Mouse (Mus musculus) limb, embryonic 15.5 days (tissue): ENCODE measurements around the gene Cpeb2. TPM values are rescaled to one million over a fixed set of nuclear protein-coding genes. Genes with fewer than 3 reads are reported as not detected.

ENCODE experiments used
- ATAC-seq: fragments of 200-750 bp; cut with Nextera tagmentation; 2 replicates; pipeline ENCODE4 v1.8.0; 2017; ENCODE audit warnings: low read depth, moderate TSS enrichment; ENCODE audit not compliant: insufficient number of reproducible peaks, low FRiP score, low TSS enrichment
- H3K27ac ChIP-seq: fragments of 300-500 bp; sonication (generic); 2 replicates; pipeline ENCODE4 v1.5.1; 2015; ENCODE audit warnings: moderate library complexity, mild to moderate bottlenecking, inconsistent platforms
- H3K27me3 ChIP-seq: fragments of 300-500 bp; sonication (generic); 2 replicates; pipeline ENCODE4 v1.6.1; 2015; ENCODE audit warnings: inconsistent platforms
- H3K36me3 ChIP-seq: fragments of 300-500 bp; sonication (generic); 2 replicates; pipeline ENCODE4 v1.6.1; 2015; ENCODE audit warnings: inconsistent platforms
- H3K4me1 ChIP-seq: fragments of 300-500 bp; sonication (generic); 2 replicates; pipeline ENCODE4 v1.6.1; 2015; ENCODE audit warnings: inconsistent platforms
- H3K4me2 ChIP-seq: fragments of 300-500 bp; sonication (generic); 2 replicates; pipeline ENCODE4 v1.6.1; 2015; ENCODE audit warnings: mild to moderate bottlenecking, inconsistent platforms
- H3K4me3 ChIP-seq: fragments of 300-500 bp; sonication (generic); 2 replicates; pipeline ENCODE4 v1.5.1; 2015; ENCODE audit warnings: mild to moderate bottlenecking, inconsistent platforms
- H3K9ac ChIP-seq: fragments of 300-500 bp; sonication (generic); 2 replicates; pipeline ENCODE4 v1.6.1; 2015; ENCODE audit warnings: inconsistent platforms
- H3K9me3 ChIP-seq: fragments of 300-500 bp; sonication (generic); 2 replicates; pipeline ENCODE4 v1.6.1; 2016; ENCODE audit warnings: inconsistent platforms
- WGBS: fragments of 180-500 bp; shearing (Covaris S2); methylation state at CpG from one replicate; pipeline ENCODE4 v1.1.7; 2015; 5-methylcytosine and 5-hydroxymethylcytosine counted together
- polyA plus RNA-seq: library from polyadenylated mRNA; unstranded; fragments of >200 nt; fragmentation: Nextera tagmentation; extraction: Ambion mirVana; gene quantifications from 2 replicates; pipeline ENCODE4 v1.2.1, GENCODE M21; 2015

Gene Cpeb2
- polyA plus RNA-seq: 6.0 and 6.3 TPM in 2 replicates

- ATAC-seq: peak; percentile 90
- H3K4me1 ChIP-seq: peaks cover 9% of the 10 kb centered on the region
- H3K4me2 ChIP-seq: peak within 1 kb of the TSS; percentile 97
- WGBS: under 1% methylated on average over 78 of the region's 89 CpGs
- H3K9ac ChIP-seq: peak within 1 kb of the TSS; percentile 77
- H3K9me3 ChIP-seq: no peaks in the 10 kb centered on the region
- no peaks in the 10 kb centered on the region for H3K27me3 ChIP-seq
- H3K4me3 ChIP-seq: peak within 1 kb of the TSS; percentile 89
- H3K27ac ChIP-seq: peak within 1 kb of the TSS; percentile 97
- no peaks in the 10 kb centered on the region for H3K36me3 ChIP-seq
Observed at GRCm38 (mm10) chr5:43232480-43233315, at the start of gene Cpeb2. TSS of gene Cpeb2 (plus strand) at chr5:43233170.

- no peak overlapping the region for H3K9ac ChIP-seq
- H3K4me2 ChIP-seq: no peak overlapping the region
- H3K27me3 ChIP-seq: no peaks in the 10 kb centered on the region
- no peaks in the 10 kb centered on the region for H3K9me3 ChIP-seq
- no peak for ATAC-seq
- no peaks in the 10 kb centered on the region for H3K36me3 ChIP-seq
- no peak overlapping the region for H3K27ac ChIP-seq
- no peak overlapping the region for H3K4me3 ChIP-seq
- no peaks in the 10 kb centered on the region for H3K4me1 ChIP-seq
Observed at GRCm38 (mm10) chr5:43183556-43183955, 49.4 kb upstream of the Cpeb2 start.

- Histone ChIP-seq H3K4me2 (no peak overlapping the region), H3K4me3 (no peak overlapping the region), H3K9me3 (no peaks in the 10 kb centered on the region), H3K27ac (no peak overlapping the region), H3K4me1 (no peaks in the 10 kb centered on the region), H3K36me3 (no peaks in the 10 kb centered on the region), H3K27me3 (no peaks in the 10 kb centered on the region), H3K9ac (no peak overlapping the region)
- 51% methylated on average over 3 of the region's 3 CpGs for WGBS
- no peak for ATAC-seq
Observed at GRCm38 (mm10) chr5:43184834-43185233, 48.1 kb upstream of the Cpeb2 start.

GRCm38 (mm10) chr5:43185478-43185877 lies 47.5 kb upstream of the Cpeb2 start:
- Histone ChIP-seq H3K27ac (no peak overlapping the region), H3K4me2 (no peak overlapping the region), H3K36me3 (no peaks in the 10 kb centered on the region), H3K9me3 (no peaks in the 10 kb centered on the region), H3K27me3 (no peaks in the 10 kb centered on the region), H3K9ac (no peak overlapping the region), H3K4me3 (no peak overlapping the region), H3K4me1 (no peaks in the 10 kb centered on the region)
- no peak for ATAC-seq
- WGBS: 81% methylated on average over 3 of the region's 3 CpGs

- no peaks in the 10 kb centered on the region for H3K4me1 ChIP-seq
- no peak overlapping the region for H3K27ac ChIP-seq
- WGBS: 71% methylated on average over 4 of the region's 4 CpGs
- H3K9ac ChIP-seq: no peak overlapping the region
- H3K4me3 ChIP-seq: no peak overlapping the region
- H3K36me3 ChIP-seq: no peaks in the 10 kb centered on the region
- H3K9me3 ChIP-seq: no peaks in the 10 kb centered on the region
- H3K4me2 ChIP-seq: no peak overlapping the region
- no peaks in the 10 kb centered on the region for H3K27me3 ChIP-seq
- no peak for ATAC-seq
Observed at GRCm38 (mm10) chr5:43200686-43201085, 32.3 kb upstream of the Cpeb2 start.

GRCm38 (mm10) chr5:43206495-43207053 lies 26.4 kb upstream of the Cpeb2 start:
- 77% methylated on average over 6 of the region's 6 CpGs for WGBS
- H3K27me3 ChIP-seq: no peaks in the 10 kb centered on the region
- H3K27ac ChIP-seq: no peak overlapping the region
- H3K4me1 ChIP-seq: no peaks in the 10 kb centered on the region
- no peak for ATAC-seq
- H3K9me3 ChIP-seq: no peaks in the 10 kb centered on the region
- no peaks in the 10 kb centered on the region for H3K36me3 ChIP-seq
- H3K4me2 ChIP-seq: no peak overlapping the region
- H3K9ac ChIP-seq: no peak overlapping the region
- no peak overlapping the region for H3K4me3 ChIP-seq

GRCm38 (mm10) chr5:43217468-43217867 lies 15.5 kb upstream of the Cpeb2 start:
- no peak overlapping the region for H3K27ac ChIP-seq
- no peaks in the 10 kb centered on the region for H3K36me3 ChIP-seq
- H3K9me3 ChIP-seq: no peaks in the 10 kb centered on the region
- no peak overlapping the region for H3K4me2 ChIP-seq
- no peaks in the 10 kb centered on the region for H3K4me1 ChIP-seq
- H3K27me3 ChIP-seq: no peaks in the 10 kb centered on the region
- WGBS: 56% methylated on average over 4 of the region's 4 CpGs
- no peak for ATAC-seq
- no peak overlapping the region for H3K4me3 ChIP-seq
- no peak overlapping the region for H3K9ac ChIP-seq

- Histone ChIP-seq H3K4me3 (no peak overlapping the region), H3K4me1 (no peaks in the 10 kb centered on the region), H3K9me3 (no peaks in the 10 kb centered on the region), H3K4me2 (no peak overlapping the region), H3K27ac (peak overlapping the region; percentile 35; the same call in 1 of the 2 replicates), H3K36me3 (no peaks in the 10 kb centered on the region), H3K27me3 (no peaks in the 10 kb centered on the region), H3K9ac (no peak overlapping the region)
- no peak for ATAC-seq
- 69% methylated on average over 10 of the region's 10 CpGs for WGBS
Observed at GRCm38 (mm10) chr5:43217987-43218846, 14.8 kb upstream of the Cpeb2 start.

- Histone ChIP-seq H3K4me1 (no peaks in the 10 kb centered on the region), H3K36me3 (no peaks in the 10 kb centered on the region), H3K4me3 (no peak overlapping the region), H3K27ac (no peak overlapping the region), H3K9me3 (no peaks in the 10 kb centered on the region), H3K4me2 (no peak overlapping the region), H3K9ac (no peak overlapping the region), H3K27me3 (no peaks in the 10 kb centered on the region)
- 34% methylated on average over 1 of the region's 1 CpGs for WGBS
- no peak for ATAC-seq
Observed at GRCm38 (mm10) chr5:43218847-43219132, 14.2 kb upstream of the Cpeb2 start.

GRCm38 (mm10) chr5:43223359-43223758 lies 9.6 kb upstream of the Cpeb2 start:
- H3K9me3 ChIP-seq: no peaks in the 10 kb centered on the region
- H3K27me3 ChIP-seq: no peaks in the 10 kb centered on the region
- H3K4me3 ChIP-seq: no peak overlapping the region
- no peak overlapping the region for H3K4me2 ChIP-seq
- no peak for ATAC-seq
- no peak overlapping the region for H3K9ac ChIP-seq
- 75% methylated on average over 4 of the region's 4 CpGs for WGBS
- H3K27ac ChIP-seq: no peak overlapping the region
- H3K4me1 ChIP-seq: no peaks in the 10 kb centered on the region
- no peaks in the 10 kb centered on the region for H3K36me3 ChIP-seq

- Histone ChIP-seq H3K9ac (no peak overlapping the region), H3K4me3 (no peak overlapping the region), H3K4me1 (no peaks in the 10 kb centered on the region), H3K27me3 (no peaks in the 10 kb centered on the region), H3K36me3 (no peaks in the 10 kb centered on the region), H3K27ac (no peak overlapping the region), H3K4me2 (no peak overlapping the region), H3K9me3 (no peaks in the 10 kb centered on the region)
- 64% methylated on average over 3 of the region's 3 CpGs for WGBS
- ATAC-seq: no peak
Observed at GRCm38 (mm10) chr5:43224245-43224644, 8.7 kb upstream of the Cpeb2 start.

GRCm38 (mm10) chr5:43226160-43226559 lies 6.8 kb upstream of the Cpeb2 start:
- ATAC-seq: no peak
- H3K36me3 ChIP-seq: no peaks in the 10 kb centered on the region

More at GRCm38 (mm10) chr5:43226160-43226559, 6.8 kb upstream of the Cpeb2 start:
- Histone ChIP-seq H3K4me3 (no peak overlapping the region), H3K9ac (no peak overlapping the region), H3K4me1 (no peaks in the 10 kb centered on the region), H3K9me3 (no peaks in the 10 kb centered on the region), H3K27ac (no peak overlapping the region), H3K4me2 (no peak overlapping the region), H3K27me3 (no peaks in the 10 kb centered on the region)
